Mouse (Mus musculus) layer of hippocampus, postnatal 14 days (tissue): ENCODE data around the gene Hist3h2a. TPM values are rescaled to one million over a fixed set of nuclear protein-coding genes. Genes with fewer than 3 reads are reported as not detected.

ENCODE experiments used
- DNase-seq, 2 experiments: peaks; one replicate each; pipeline ENCODE4 v3.0.0; 2021 to 2022; ENCODE audit warnings: low spot score in 2 of 2, mixed read lengths in 1 of 2
- microRNA-seq, 2 experiments: library from miRNA; unstranded; fragments of <30 nt; microRNA quantifications; one replicate each; pipeline ENCODE4 v1.2.0; 2021
- total RNA-seq, 2 experiments: library from RNA; stranded (reverse); gene quantifications; 2 replicates each; pipeline ENCODE4 v1.2.3; 2021

The Hist3h2a gene
- total RNA-seq, 2 experiments from 2014 or later: 59.7 to 62.5 TPM

- no peak for DNase-seq
Observed at GRCm38 (mm10) chr11:58985299-58985917, 30.9 kb downstream of the Hist3h2a start.

DNA sequence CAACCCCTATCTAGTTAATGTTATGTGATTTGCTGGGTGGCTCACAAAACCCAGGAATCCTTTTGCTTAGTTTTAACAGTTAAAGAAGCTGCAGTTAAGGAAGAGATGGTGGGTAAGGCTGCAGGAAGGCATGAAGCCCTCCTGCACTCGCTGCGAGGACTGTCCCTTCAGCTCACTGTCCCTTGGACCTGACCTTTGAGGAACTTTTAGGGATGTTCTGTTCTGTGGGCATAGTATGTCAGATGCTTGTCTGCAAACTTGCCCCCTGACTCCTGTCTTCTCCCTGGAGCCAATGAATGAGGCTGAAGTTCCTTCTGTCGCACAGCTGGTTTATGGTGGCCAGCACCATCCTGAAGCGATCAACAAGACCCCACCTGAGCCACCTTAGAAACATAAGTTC is 34.7 kb downstream of the Hist3h2a start:
- no peak for DNase-seq

- DNase-seq: no peak
Observed at GRCm38 (mm10) chr11:58990141-58990540, 35.7 kb downstream of the Hist3h2a start.

DNA sequence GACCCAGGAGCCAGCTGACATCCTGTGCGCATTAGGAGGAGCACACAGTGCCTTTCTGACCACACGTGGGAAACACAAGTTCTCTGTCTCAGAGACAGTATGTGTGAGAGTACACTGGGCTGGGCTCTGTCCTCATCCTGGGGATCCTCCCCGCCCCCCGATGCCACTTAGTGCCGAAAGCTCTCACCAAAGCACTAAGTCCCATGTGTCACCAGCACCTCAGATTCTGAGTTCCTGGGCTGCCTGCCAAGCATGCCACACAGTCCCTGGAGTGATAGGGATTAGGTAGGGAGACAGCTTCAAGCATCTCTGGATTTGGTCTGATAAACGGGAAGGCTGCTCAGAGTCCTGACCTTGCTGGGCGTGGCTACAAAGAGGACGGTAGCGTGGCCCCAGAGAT is 36.3 kb downstream of the Hist3h2a start:
- no peak for DNase-seq

GRCm38 (mm10) chr11:58991911-58992310 is 37.4 kb downstream of the Hist3h2a start:
- DNase-seq: no peak

DNA sequence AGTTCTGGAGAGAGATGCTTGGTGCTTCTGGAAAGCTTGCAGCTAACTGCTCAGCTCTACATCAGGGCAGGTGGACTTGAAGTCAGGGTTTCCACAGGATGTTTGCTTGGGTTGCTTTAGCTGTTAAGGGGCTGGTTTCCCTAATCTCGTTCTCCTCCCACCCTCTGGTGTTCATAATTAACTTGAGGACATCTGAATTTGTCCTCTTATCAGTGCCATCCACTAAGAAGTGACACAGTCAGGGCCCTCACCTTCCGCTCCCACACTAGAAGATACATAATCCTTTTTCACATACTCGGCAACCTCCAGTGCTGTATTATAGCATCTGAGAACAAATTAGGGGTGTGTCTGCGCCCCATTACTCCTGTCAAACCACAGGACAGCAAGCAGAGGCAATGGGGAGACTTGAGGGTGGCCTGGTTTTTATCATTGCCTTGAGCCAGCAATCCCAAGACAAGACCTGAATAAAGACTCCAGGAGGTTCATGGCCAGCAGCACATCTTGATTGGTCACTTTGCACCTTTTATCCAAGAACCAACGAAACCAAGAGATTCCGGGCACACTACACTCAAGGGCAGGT is 38.7 kb downstream of the Hist3h2a start:
- DNase-seq: no peak

GRCm38 (mm10) chr11:58994337-58994826 is 39.9 kb downstream of the Hist3h2a start:
- DNase-seq: peak in 1 of 2 experiments; percentile 36

DNA sequence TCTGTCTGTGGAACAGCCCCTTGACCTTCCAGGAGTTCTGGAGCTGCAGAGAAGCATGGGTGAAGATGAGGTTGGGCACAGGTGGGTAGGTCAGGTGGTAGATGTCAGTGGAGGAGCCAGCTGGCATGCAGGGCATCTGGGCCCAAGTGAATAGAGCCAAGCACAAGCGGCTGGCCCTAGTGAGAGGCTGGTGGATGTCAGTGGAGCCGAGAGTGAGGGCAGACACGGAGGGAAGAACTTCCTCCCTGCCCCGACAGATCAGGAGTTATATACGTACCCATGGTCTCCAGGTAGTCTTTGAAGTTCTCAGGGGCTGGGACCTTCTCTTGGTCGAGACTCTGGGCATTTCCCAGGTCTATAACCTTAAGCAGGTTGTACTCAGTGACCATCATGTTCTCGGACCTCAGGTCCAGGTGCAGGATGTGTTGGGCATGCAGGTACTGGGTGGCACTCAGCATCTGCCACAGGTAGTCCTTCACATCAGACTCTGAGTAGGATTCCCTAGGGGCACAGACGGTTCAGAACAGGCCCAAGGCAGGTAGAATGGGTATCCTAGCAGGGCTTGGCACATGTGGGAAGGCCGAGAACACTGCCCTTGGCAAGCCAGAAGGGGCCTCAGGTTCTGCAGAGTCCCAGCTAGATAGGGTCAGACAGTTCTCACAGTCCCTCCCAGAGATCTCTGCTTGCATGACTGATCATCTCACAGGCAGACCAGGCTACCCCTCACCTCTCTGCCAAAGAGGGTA is 40.7 kb downstream of the Hist3h2a start:
- no peak for DNase-seq

DNA sequence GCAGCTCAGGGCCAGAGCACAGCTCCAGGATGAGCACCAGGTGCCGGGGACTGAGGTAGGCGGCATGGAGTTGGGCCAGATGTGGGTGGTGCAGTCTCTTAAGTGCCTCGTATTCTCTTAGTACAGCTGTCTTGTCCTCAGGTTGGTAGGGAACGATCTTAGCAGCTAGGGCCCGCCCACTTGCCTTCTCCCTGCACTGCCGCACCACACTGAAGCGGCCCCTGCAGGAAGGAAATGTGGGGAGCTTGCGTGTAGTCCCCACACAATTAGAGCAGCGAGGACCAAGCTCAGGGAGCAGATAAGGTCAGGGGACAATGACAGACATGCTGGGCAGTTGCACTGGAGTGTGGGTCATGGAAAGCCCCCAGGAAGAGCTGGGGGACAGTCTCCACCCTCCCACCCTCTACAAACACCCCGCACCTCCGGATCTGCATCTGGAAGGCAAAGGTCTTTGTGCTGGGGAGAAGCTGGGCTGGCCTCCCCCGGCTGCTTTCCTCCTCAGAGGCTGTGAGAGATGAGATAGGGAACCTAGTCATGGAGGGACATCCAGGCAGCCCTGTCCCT is 41.4 kb downstream of the Hist3h2a start:
- DNase-seq: no peak

GRCm38 (mm10) chr11:58997541-58997940 is 43.1 kb downstream of the Hist3h2a start:
- DNase-seq: no peak

GRCm38 (mm10) chr11:58999158-58999557 is 44.7 kb downstream of the Hist3h2a start:
- DNase-seq: no peak

GRCm38 (mm10) chr11:58999830-59000229 is 45.3 kb downstream of the Hist3h2a start:
- DNase-seq: no peak

GRCm38 (mm10) chr11:59000635-59001034 is 46.1 kb downstream of the Hist3h2a start:
- peak; percentile 68 to 76 for DNase-seq

GRCm38 (mm10) chr11:59002327-59003079 is 48.0 kb downstream of the Hist3h2a start:
- DNase-seq: no peak

Small RNA genes within 50 kb of the gene (microRNA-seq; reads per million reads assigned to microRNA genes)
- 0 to 0.28 reads per million in 2 experiments for gene Gm44313

Other genes with a start within 250 kb of the Hist3h2a start
- under 1 TPM; 0.09 to 0.17 TPM for gene Olfr318, start 230.7 kb upstream of the Hist3h2a start, total RNA-seq
- under 1 TPM; 0.24 to 0.28 TPM for gene Olfr317, start 215.5 kb upstream of the Hist3h2a start, total RNA-seq
- gene Olfr316, start 202.0 kb upstream of the Hist3h2a start, total RNA-seq: under 1 TPM; 0.31 to 0.37 TPM
- gene Olfr315, start 181.5 kb upstream of the Hist3h2a start, total RNA-seq: not detected
- not detected for gene Olfr314, start 171.7 kb upstream of the Hist3h2a start, total RNA-seq
- 1 to 10 TPM; 6.0 to 6.1 TPM for gene Fam183b, start 152.7 kb upstream of the Hist3h2a start, total RNA-seq
- gene Olfr313, start 139.7 kb upstream of the Hist3h2a start, total RNA-seq: not detected
- not detected for gene Olfr312, start 125.4 kb upstream of the Hist3h2a start, total RNA-seq
- gene Olfr311, start 115.4 kb upstream of the Hist3h2a start, total RNA-seq: not detected
- gene Gm12258, start 107.5 kb upstream of the Hist3h2a start, total RNA-seq: 10 to 100 TPM; 16.7 to 18.5 TPM
- 10 to 100 TPM in 1 of 2 experiments, 1 to 10 TPM in 1; 6.8 to 12.1 TPM for gene 2810021J22Rik, start 87.5 kb upstream of the Hist3h2a start, total RNA-seq
- 1 to 10 TPM; 8.8 to 8.9 TPM for gene Zfp39, start 50.5 kb upstream of the Hist3h2a start, total RNA-seq
- under 1 TPM; 0.12 to 0.29 TPM for gene Btnl10, start 36.8 kb upstream of the Hist3h2a start, total RNA-seq
- gene Rnf187, start 15.8 kb upstream of the Hist3h2a start, total RNA-seq: 100 to 1,000 TPM; 501 to 506 TPM
- 100 to 1,000 TPM; 117 to 123 TPM for gene Hist3h2ba, start 5.8 kb upstream of the Hist3h2a start, total RNA-seq
- 1 to 10 TPM; 3.8 to 4.0 TPM for gene Trim17, start within 50 bp of the Hist3h2a start, total RNA-seq
- 10 to 100 TPM; 25.5 to 27.9 TPM for gene Trim11, start 23.4 kb downstream of the Hist3h2a start, total RNA-seq
- 1 to 10 TPM; 2.2 to 2.4 TPM for gene Obscn, start 181.7 kb downstream of the Hist3h2a start, total RNA-seq
- gene Iba57, start 209.1 kb downstream of the Hist3h2a start, total RNA-seq: 1 to 10 TPM; 7.7 to 9.9 TPM
- 10 to 100 TPM; 20.6 to 21.1 TPM for gene Gjc2, start 228.5 kb downstream of the Hist3h2a start, total RNA-seq
- 100 to 1,000 TPM; 124 to 128 TPM for gene Guk1, start 237.5 kb downstream of the Hist3h2a start, total RNA-seq
- gene Mrpl55, start 247.8 kb downstream of the Hist3h2a start, total RNA-seq: 10 to 100 TPM; 37.1 to 41.8 TPM